Mouse (Mus musculus): ENCODE results near the gene Cxcl12. TPM values are rescaled to one million over a fixed set of nuclear protein-coding genes. Genes with fewer than 3 reads are reported as not detected.

The Cxcl12 gene
- 0.62 TPM for polyA plus RNA-seq (2017; shearing (Covaris generic))

GRCm38 (mm10) chr6:117168321-117169011 is at the start of gene Cxcl12:
Cxcl12 (plus strand) TSS chr6:117168535.

Data from effector memory CD4-positive, alpha-beta T cell, adult 7 months (primary cell).